In genomic region chr12:84114153-84114994, GRCm38 (mm10) we compare ENCODE assay signal across 8 mouse cellular contexts. TPM values are rescaled to one million over a fixed set of nuclear protein-coding genes. Genes with fewer than 3 reads are reported as not detected.
DNase-seq lines count a peak whose midpoint lies in the region; ATAC-seq and TF ChIP-seq lines count a peak whose summit lies in the region.

Gene Dnal1 (plus strand): TSS chr12:84114366.

- no peaks in the 10 kb centered on the region for H3K27me3 ChIP-seq in Patski
- H3K27me3 ChIP-seq in hindbrain, embryonic 13.5 days: no peaks in the 10 kb centered on the region

- TF ChIP-seq CTCF in Patski (IDR thresholded peaks at IDR 0.05): no peak

- H3K4me1 ChIP-seq in hindbrain, embryonic 13.5 days (replicated peaks): peaks cover 10% of the 10 kb centered on the region

- peak; percentile 76 for ATAC-seq in Patski
- ATAC-seq in hindbrain, embryonic 13.5 days (ENCODE audit: low FRiP score): peak; percentile 95

- DNase-seq in Patski (ENCODE audit: low read depth, low spot score): no peak
- peak; percentile 92 for DNase-seq in cerebellum, postnatal 14 days
- DNase-seq in frontal cortex, postnatal 14 days (ENCODE audit: low spot score in 2 of 2): peak; percentile 77 to 78
- peak; percentile 81 to 93 for DNase-seq in layer of hippocampus, postnatal 14 days (ENCODE audit: low spot score in 2 of 2)
- peak; percentile 95 for DNase-seq in lung, postnatal 10 days
- peak; percentile 90 for DNase-seq in ovary, postnatal 36 days (ENCODE audit: low spot score)
- peak; percentile 89 for DNase-seq in thymus, postnatal 14 days

- CTCF ChIA-PET in Patski (lab: Charles Lee): interaction anchor here (1.0 kb wide), 1 partner anchor 19 kb away, joined by 3 read pairs; no protein-coding TSS in a partner anchor

- H3K4me2 ChIP-seq in hindbrain, embryonic 13.5 days: peak within 1 kb of the TSS; percentile 84

- peak within 1 kb of the TSS; percentile 79 for H3K4me3 ChIP-seq in hindbrain, embryonic 13.5 days

- H3K27ac ChIP-seq in hindbrain, embryonic 13.5 days: peak within 1 kb of the TSS; percentile 77

- no peaks in the 10 kb centered on the region for H3K36me3 ChIP-seq in hindbrain, embryonic 13.5 days

- no peaks in the 10 kb centered on the region for H3K9me3 ChIP-seq in hindbrain, embryonic 13.5 days

- in situ Hi-C loops in Patski (cut with MboI; ENCODE audit: low pct_unique_long_range_greater_than_20kb): no loop called here

- POLR2A ChIA-PET in Patski (lab: Charles Lee): no interaction called here

- H3K9ac ChIP-seq in hindbrain, embryonic 13.5 days: peak within 1 kb of the TSS; percentile 84

- 4% methylated on average over 30 of the region's 35 CpGs for WGBS in hindbrain, embryonic 13.5 days

RNA-seq across cellular contexts. Expression of gene Dnal1, which starts in this region (rescaled TPM):
- 23.6 TPM for polyA plus RNA-seq in Patski (2021)
- polyA plus RNA-seq in hindbrain, embryonic 13.5 days (2015; fragmentation: Nextera tagmentation; extraction: Ambion mirVana): 9.1 and 9.7 TPM in 2 replicates
- 100 to 1,000 TPM in 1 of 2 experiments, 10 to 100 TPM in 1; 94.3 to 102 TPM for total RNA-seq in layer of hippocampus, postnatal 14 days (2021)
